In the genomic region with DNA sequence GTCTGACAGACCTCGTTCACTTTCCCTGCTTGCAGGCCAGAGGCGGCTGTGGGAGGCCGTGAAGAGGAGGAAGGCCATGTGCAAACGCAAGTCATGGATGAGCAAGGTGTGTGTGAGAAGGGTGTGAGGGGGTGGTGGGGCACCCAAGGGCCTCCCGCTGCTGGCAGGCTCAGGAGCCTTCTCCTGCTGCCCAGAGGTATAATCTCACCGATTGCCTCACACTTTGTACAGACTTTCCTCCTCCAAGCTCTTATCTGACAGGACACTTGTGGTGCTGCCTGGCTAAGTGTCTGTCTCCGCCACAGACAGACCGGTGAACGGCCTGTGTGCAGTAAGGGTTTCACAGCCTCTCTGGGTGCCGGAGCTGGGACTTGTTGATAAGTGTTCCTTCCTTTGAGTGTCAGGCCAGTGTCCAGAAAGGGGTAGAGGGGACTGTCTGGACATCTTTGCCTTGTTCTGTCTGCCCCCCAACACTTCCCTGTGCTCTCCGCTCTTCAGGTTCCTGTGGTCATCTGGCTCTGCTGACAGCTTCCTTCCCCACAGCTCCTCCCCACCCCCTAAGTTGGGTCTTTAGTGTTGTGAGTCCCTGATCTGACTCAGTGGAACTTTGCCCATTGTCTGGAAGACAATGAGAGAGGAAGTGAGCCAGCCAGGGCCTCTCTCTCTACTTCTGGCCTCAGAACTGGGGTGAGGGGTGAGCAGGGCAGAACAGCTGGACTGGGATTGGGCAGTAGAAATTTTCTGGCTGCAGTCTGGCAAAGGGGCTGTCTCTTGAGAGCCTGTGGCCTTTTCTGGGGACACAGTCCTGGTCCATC, we compare ENCODE assay signal across 7 mouse cellular contexts. TPM values are rescaled to one million over a fixed set of nuclear protein-coding genes. Genes with fewer than 3 reads are reported as not detected.
A peak's percentile ranks its signal among the peaks of the same experiment; 100 is the strongest.
DNase-seq lines count a peak whose midpoint lies in the region; ATAC-seq and TF ChIP-seq lines count a peak whose summit lies in the region.

No protein-coding gene starts in this region.

- no peak for ATAC-seq in hindbrain, postnatal 0 days
- peak; percentile 29; the same call in 1 of the 2 replicates for ATAC-seq in stomach, embryonic 16.5 days (ENCODE audit: insufficient read depth, low FRiP score)

- no peaks in the 10 kb centered on the region for H3K9me3 ChIP-seq in hindbrain, postnatal 0 days (ENCODE audit: low read length)
- no peaks in the 10 kb centered on the region for H3K9me3 ChIP-seq in stomach, embryonic 16.5 days (replicated peaks; ENCODE audit: control insufficient read depth, low read length)

- DNase-seq in urinary bladder, adult 2 months (ENCODE audit: low spot score), result peak; percentile 22
- no peak for DNase-seq in urinary bladder, postnatal 4 days (ENCODE audit: low spot score in 2 of 2)
- peak; percentile 33 for DNase-seq in hindbrain, postnatal 0 days (ENCODE audit: low spot score)
- DNase-seq in lung, postnatal 10 days, result peak; percentile 86
- no peak for DNase-seq in left cerebral cortex, postnatal 36 days (ENCODE audit: low spot score in 2 of 2)

- WGBS in hindbrain, postnatal 0 days, result 47% methylated on average over 11 of the region's 11 CpGs
- 53% methylated on average over 11 of the region's 11 CpGs for WGBS in stomach, embryonic 16.5 days

- no peaks in the 10 kb centered on the region for H3K27me3 ChIP-seq in hindbrain, postnatal 0 days (ENCODE audit: insufficient read depth, low read length)
- no peaks in the 10 kb centered on the region for H3K27me3 ChIP-seq in stomach, embryonic 16.5 days (ENCODE audit: control insufficient read depth, insufficient read depth, low read length)

- no peak overlapping the region for H3K4me3 ChIP-seq in embryonic fibroblast, embryonic 13.5 days (ENCODE audit: insufficient read depth, low read length)
- no peak overlapping the region for H3K4me3 ChIP-seq in hindbrain, postnatal 0 days (ENCODE audit: low read length)
- H3K4me3 ChIP-seq in stomach, embryonic 16.5 days (replicated peaks; ENCODE audit: low read length), result no peak overlapping the region

- H3K4me2 ChIP-seq in hindbrain, postnatal 0 days (ENCODE audit: low read depth, low read length), result no peak overlapping the region
- H3K4me2 ChIP-seq in stomach, embryonic 16.5 days (ENCODE audit: low read depth, low read length), result no peak overlapping the region

- H3K36me3 ChIP-seq in hindbrain, postnatal 0 days (ENCODE audit: insufficient read depth, low read length), result peaks cover 21% of the 10 kb centered on the region
- 0 out of 2 replicates have a peak, but pooled peaks cover 3% of the 10 kb centered on the region for H3K36me3 ChIP-seq in stomach, embryonic 16.5 days (ENCODE audit: control insufficient read depth, insufficient read depth, low read length)

- peak overlapping the region; percentile 33; the same call in 1 of the 2 replicates for H3K27ac ChIP-seq in embryonic fibroblast, embryonic 13.5 days (ENCODE audit: insufficient read depth, low read length)
- peak overlapping the region; percentile 41; the same call in 1 of the 2 replicates for H3K27ac ChIP-seq in hindbrain, postnatal 0 days
- peak overlapping the region; percentile 64 for H3K27ac ChIP-seq in stomach, embryonic 16.5 days (ENCODE audit: low read length)

- no peak for TF ChIP-seq CTCF in embryonic fibroblast, embryonic 13.5 days (IDR thresholded peaks at IDR 0.05; ENCODE audit: borderline replicate concordance, insufficient read depth, low read length)
- no peak for TF ChIP-seq CTCF in hindbrain, postnatal 0 days (IDR thresholded peaks at IDR 0.05; ENCODE audit: low read depth)

- intact Hi-C loops in left cerebral cortex, postnatal 36 days (cut with DNase I), result no loop called here

- H3K4me1 ChIP-seq in embryonic fibroblast, embryonic 13.5 days (ENCODE audit: control insufficient read depth, insufficient read depth, low read length), result peaks cover 14% of the 10 kb centered on the region; the same call in 1 of the 2 replicates
- peaks cover 43% of the 10 kb centered on the region for H3K4me1 ChIP-seq in hindbrain, postnatal 0 days (ENCODE audit: insufficient read depth, low read length)
- H3K4me1 ChIP-seq in stomach, embryonic 16.5 days (ENCODE audit: control insufficient read depth, insufficient read depth, low read length), result peaks cover 52% of the 10 kb centered on the region

- no peak for TF ChIP-seq POLR2A in embryonic fibroblast, embryonic 13.5 days (IDR thresholded peaks at IDR 0.05; ENCODE audit: low read depth, low read length)

- H3K9ac ChIP-seq in hindbrain, postnatal 0 days (replicated peaks; ENCODE audit: low read length), result no peak overlapping the region
- H3K9ac ChIP-seq in stomach, embryonic 16.5 days (ENCODE audit: low read length), result 0 out of 2 replicates have a peak overlapping the region, but pooled peaks have one; percentile 2

RNA-seq across cellular contexts. Expression of a gene that starts 22.4 kb away (rescaled TPM):
- polyA plus RNA-seq in urinary bladder, adult 2 months (2012; rRNA removed), result 106 and 114 TPM in 2 replicates
- 92.4 and 144 TPM in 2 replicates for polyA plus RNA-seq in embryonic fibroblast, embryonic 13.5 days (2011; ENCODE audit: insufficient read length, low read depth, missing spikeins)
- 78.2 and 90.5 TPM in 2 replicates for total RNA-seq in hindbrain, postnatal 0 days (2014; rRNA removed)
- 18.6 and 19.2 TPM in 2 replicates for polyA plus RNA-seq in hindbrain, postnatal 0 days (2015; fragmentation: Nextera tagmentation; extraction: Ambion mirVana)
- 10.6 TPM in 2 replicates for polyA plus RNA-seq in stomach, embryonic 16.5 days (2015; fragmentation: Nextera tagmentation; extraction: Ambion mirVana)
- 100 to 1,000 TPM; 197 to 205 TPM for total RNA-seq in left cerebral cortex, postnatal 36 days (2021)

RNA-seq across cellular contexts. Expression of a gene that starts 57.3 kb away (rescaled TPM):
- polyA plus RNA-seq in urinary bladder, adult 2 months (2012; rRNA removed), result 14.1 and 17.7 TPM in 2 replicates
- polyA plus RNA-seq in embryonic fibroblast, embryonic 13.5 days (2011; ENCODE audit: insufficient read length, low read depth, missing spikeins), result 38.0 and 44.5 TPM in 2 replicates
- 51.9 and 56.3 TPM in 2 replicates for total RNA-seq in hindbrain, postnatal 0 days (2014; rRNA removed)
- polyA plus RNA-seq in hindbrain, postnatal 0 days (2015; fragmentation: Nextera tagmentation; extraction: Ambion mirVana), result 38.3 and 40.0 TPM in 2 replicates
- 68.3 and 69.7 TPM in 2 replicates for polyA plus RNA-seq in stomach, embryonic 16.5 days (2015; fragmentation: Nextera tagmentation; extraction: Ambion mirVana)
- total RNA-seq in left cerebral cortex, postnatal 36 days (2021), result 10 to 100 TPM; 78.8 to 81.9 TPM

Comparison
In these comparisons a context has a peak if more than half of its experiments do, and no peak if none do; other contexts are left out.
1. DNase-seq: peak in urinary bladder, adult 2 months (single experiment), hindbrain, postnatal 0 days (single experiment) and lung, postnatal 10 days (single experiment); none in urinary bladder, postnatal 4 days (0 of 2) and left cerebral cortex, postnatal 36 days (0 of 2).
2. Peak in every context shown above with its lines, with median percentiles within 50 percentile points of each other: H3K27ac ChIP-seq.